Mouse (Mus musculus): ENCODE data around the gene Gm3336.

DNA sequence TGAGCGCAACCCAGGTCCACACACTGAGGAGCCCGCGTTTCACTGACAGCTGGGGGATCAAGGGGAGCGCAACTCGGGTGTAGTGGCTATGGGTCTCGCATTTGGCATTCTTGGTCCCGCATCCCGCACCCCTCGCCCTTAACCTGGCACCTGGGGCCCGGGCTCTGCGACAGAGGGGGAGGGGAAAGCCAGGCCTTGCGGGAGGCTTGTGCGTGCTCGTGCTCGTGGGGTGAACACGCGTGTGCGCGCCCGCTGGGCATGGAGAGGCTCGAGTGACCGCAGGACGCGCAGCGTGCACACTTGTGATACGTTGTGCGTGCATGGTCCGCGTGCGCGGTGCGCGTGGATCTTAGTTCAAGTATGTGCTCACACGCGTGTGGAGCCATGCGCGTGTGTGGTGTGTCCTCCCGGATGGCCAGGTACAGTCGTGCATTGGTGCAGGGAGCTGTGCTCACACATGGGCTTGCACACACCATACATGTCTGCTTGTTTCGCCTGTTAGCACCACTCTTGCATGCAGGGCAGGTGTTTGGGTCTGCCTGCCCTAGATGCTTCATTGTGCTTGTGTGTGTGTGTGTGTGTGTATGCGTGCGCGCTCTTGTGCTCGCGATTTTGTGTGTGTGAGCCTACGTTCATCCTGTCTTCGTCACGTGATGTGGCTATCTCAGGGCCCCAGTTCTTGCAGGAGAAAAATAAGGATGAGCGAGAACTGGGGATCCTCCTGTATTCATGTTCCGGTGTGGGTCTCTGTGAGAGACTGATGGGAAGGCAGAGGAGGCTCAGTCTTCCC, 36.7 kb downstream of the Gm3336 start:
- no peak for TF ChIP-seq CTCF (IDR thresholded peaks at IDR 0.05; ENCODE audit: extremely low read depth, insufficient read length, insufficient replicate concordance, low read depth, low read length)
- TF ChIP-seq POLR2A (IDR thresholded peaks at IDR 0.05; ENCODE audit: low read depth, low read length), result no peak; the same call in 1 of the 2 replicates

Measured in small intestine, adult 2 months (tissue).